Mouse (Mus musculus) urinary bladder, postnatal 14 days (tissue): Measurements from ENCODE around the gene Olfr571.

Experiments
- DNase-seq: peaks from one replicate; pipeline ENCODE4 v3.0.0; 2021; ENCODE audit warnings: low spot score

The Olfr571 gene

GRCm38 (mm10) chr7:102917032-102917875 is at the start of gene Olfr571:
Olfr571 (minus strand) TSS chr7:102917536.
- no peak for DNase-seq

GRCm38 (mm10) chr7:102962360-102962759 is 45.0 kb upstream of the Olfr571 start, which contains the start of gene Olfr576:
Olfr576 (plus strand) TSS chr7:102962660.
- no peak for DNase-seq

- no peak for DNase-seq
Observed at GRCm38 (mm10) chr7:102958593-102958992, 41.3 kb upstream of the Olfr571 start, which contains the start of gene Olfr575. Olfr575 (minus strand) TSS chr7:102958775.

- no peak for DNase-seq
Observed at GRCm38 (mm10) chr7:102958137-102958536, 40.8 kb upstream of the Olfr571 start.

- no peak for DNase-seq
Observed at GRCm38 (mm10) chr7:102950732-102951131, 33.4 kb upstream of the Olfr571 start.

DNA sequence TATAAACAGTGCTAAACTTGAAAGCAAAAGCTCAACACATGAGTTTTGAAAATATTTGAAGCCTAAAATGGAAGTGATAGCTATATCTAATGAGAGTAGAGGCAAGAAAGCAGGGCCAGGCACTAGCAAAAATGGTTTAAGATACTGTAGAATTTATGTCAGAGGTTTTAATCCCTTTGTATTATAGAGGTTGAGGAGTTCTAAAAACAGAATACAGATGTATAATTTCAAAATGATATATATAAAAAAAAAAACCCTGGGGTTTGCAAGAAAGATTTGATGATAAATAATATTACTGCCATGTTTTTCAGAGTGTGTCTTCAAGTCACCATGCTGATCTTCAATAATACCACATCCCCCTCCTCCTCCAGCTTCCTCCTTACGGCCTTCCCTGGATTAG is 30.8 kb upstream of the Olfr571 start, which contains the start of gene Olfr574:
Gene Olfr574, plus strand, starts transcription at position 301 of the 400 bp plus-strand sequence.
- no peak for DNase-seq

DNA sequence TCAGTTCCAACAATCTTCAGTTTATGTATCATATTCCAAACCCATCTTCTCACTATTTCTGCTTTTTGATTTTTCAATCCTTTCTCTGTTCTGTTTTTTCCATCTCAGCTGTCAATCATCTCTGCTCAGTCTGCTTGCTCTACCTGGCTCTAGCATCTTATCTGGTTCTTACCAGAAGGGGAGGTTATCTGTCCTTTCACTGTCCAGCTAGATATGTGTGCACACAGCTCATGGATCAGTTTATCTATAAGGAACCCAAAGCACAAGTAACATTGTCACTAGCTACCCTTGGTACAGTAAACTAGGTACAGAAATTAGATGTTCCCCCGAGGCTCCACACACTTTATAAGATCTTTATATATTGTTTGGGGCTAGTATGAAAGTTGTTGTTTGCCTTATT is 26.1 kb upstream of the Olfr571 start:
- no peak for DNase-seq

DNA sequence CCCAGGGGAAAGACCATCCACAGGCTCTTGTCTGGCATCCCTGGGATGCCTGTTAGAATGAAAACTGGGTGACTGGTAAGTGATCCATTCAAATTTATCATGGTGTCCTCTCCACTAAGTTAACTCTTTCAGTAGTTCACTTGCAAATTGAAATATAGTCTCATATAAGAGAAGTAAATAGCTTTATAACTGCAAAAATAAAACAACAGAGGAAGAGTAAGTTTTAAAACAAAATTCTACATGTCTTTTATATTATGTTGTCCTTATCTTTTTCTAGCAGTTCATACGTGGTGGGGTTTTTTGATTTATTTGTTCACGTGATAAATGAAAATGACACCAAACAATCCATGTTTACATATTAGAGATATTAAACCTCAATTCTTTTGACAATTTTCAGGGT is 25.1 kb upstream of the Olfr571 start, which contains the start of gene Olfr573-ps1:
Gene Olfr573-ps1, minus strand, starts transcription at position 101 of the 400 bp plus-strand sequence.
- no peak for DNase-seq

DNA sequence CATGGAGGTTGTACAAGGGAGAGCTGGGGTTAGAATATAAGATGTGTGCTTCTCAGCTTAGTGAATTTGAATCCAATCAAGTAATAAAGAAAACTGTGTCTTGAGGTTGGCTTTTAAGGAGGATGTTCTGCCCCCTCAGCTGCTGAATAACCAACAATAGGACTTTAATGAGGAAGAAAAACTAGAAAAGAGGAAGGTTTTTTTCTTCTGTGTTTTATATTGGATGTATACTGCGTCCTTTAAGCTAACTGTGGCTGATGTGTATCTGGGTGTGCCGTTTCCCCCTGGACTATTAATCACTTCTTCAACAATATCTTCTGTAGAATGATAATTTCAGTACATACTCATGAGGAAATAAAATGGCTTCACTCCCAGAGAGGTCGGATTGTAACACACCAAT is 9.8 kb upstream of the Olfr571 start:
- no peak for DNase-seq

DNA sequence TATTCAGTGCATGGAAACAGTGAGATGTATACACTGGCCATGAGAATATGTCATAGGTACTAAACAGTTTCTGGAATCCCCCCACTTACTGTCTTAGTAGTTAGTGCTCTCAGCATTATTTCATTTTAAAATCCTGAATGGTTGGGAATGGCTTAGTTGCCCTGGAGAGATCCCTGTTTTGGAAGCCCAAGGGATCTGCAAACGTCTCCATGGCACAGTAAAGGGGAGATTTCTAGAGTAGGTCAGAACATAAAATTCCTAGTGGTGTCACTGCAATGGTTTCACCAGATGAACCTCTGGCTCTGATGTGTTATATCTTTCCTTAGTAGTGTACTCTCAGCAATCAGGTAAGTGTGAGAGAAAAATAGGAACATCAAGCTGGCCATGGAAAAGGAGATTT is 6.8 kb upstream of the Olfr571 start, which contains the start of gene Olfr572:
Gene Olfr572, plus strand, starts transcription at position 301 of the 400 bp plus-strand sequence.
- DNase-seq: no peak

DNA sequence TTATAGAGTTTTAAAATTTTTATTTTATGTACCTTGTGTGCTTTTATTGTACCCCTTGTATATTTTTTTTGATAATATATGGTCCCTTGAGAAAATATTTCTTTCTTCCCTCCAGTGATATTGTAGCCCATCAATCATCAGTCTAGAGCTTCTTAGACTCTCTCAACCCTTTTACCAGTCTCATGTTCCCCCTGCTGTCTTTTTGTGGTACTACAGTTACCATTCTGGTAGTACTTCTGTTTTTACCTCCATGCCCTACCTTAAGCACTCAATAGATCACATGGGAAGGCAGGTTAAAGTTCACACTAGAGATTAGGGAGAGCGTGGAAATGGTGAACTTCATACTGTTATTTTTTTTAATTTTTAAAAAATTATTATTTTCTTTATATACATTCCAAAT is 2.3 kb upstream of the Olfr571 start:
- DNase-seq: no peak

DNA sequence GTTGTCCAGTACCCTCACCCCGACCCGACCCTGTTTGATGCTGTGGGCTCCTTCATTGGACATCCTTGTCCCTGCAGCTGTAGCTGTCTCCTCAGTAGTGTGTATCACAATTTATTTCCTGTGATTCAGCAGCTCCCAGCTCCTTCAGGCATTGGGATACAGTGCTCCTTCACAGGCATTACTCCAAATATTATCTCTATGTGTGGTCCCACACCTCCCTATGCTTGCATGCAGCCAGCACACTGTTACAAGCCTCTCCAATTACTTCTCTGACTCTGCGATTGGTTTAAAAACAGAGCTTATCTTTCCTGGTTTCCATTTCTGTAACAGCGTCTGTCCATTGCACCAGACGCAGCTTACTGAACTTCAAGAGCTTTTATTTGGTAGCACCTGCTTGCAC is 931 bp downstream of the Olfr571 start:
- DNase-seq: no peak

DNA sequence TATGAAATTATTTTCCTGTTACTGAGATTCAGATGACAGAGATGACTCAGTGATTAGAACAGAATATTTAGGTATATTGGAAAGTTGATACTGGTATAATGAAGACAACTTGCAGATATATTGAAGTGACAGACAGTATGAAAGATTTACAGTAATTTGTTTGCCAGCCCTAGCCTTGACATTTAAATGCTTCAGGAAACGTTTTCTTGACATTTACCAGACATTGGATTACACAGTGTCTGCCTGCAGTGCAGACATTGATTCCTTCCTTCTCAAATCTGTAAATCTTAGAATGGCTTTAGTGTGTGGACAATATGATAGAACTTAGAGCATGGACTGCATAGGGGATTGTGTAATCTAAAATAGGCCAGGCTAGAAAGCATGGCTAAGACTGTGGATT is 2.1 kb downstream of the Olfr571 start:
- DNase-seq: no peak

DNA sequence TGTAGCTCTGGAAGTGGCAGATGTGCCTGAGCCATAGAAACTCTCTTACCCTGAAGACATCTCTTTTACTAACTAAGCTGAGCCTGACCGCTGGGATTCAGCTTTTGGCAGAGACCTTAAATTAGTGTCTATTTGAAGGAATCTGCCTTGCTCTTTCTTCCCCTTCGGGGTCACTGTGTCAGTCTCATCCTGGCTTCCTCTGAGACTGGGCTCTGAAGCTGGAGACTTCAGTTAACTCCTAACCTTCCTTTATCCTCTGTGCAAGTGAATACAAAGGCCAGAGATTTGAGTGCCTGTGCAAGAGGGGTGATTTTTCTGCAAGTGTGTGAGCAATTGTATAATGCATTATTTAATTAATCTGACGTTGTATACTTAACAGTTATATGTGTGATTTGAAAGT is 26.6 kb downstream of the Olfr571 start, which contains the start of gene Olfr569:
Gene Olfr569, minus strand, starts transcription at position 101 of the 400 bp plus-strand sequence.
- DNase-seq: no peak

GRCm38 (mm10) chr7:102876822-102877221 is 40.5 kb downstream of the Olfr571 start, which contains the start of gene Olfr568:
Olfr568 (plus strand) TSS chr7:102877122.
- no peak for DNase-seq

GRCm38 (mm10) chr7:102858665-102859064 is 58.7 kb downstream of the Olfr571 start, which contains the start of gene Olfr566:
Olfr566 (minus strand) TSS chr7:102858765.
- no peak for DNase-seq

DNA sequence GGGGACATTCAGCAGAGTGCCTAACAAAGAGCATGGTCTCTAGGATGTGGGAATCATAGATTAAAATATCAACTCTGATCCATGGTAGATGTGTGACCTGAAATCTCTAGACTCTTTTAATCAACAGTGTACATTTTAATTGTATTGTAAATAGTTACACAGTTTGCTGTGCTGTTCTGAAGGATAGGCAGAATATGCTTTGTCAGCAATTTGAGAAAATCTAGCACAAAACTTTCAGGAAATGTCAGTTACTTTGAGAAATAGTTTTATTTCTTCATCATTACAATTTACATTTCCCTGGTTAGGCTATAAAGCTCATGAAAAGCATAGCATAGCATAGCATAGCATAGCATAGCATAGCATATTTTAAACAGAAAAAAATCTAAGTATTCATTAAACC is 61.5 kb downstream of the Olfr571 start:
- no peak for DNase-seq
